Mouse (Mus musculus) mouse trophoblast stem cell (cell line): ENCODE measurements around the gene Rpl36a-ps1.
"Not testable (repeated sequence)": the region's sequence is repeated elsewhere in the genome, so short reads cannot be mapped to it uniquely, and the experiment has no call there.

Experiments
- in situ Hi-C, 2 experiments: fragments of 300-500 bp; cut with MseI, MboI; formaldehyde crosslinking; loops; 2 replicates in 1 of 2; 3 replicates in 1 of 2; pipeline ENCODE4 v1.15.1; 2025

Gene Rpl36a-ps1

DNA sequence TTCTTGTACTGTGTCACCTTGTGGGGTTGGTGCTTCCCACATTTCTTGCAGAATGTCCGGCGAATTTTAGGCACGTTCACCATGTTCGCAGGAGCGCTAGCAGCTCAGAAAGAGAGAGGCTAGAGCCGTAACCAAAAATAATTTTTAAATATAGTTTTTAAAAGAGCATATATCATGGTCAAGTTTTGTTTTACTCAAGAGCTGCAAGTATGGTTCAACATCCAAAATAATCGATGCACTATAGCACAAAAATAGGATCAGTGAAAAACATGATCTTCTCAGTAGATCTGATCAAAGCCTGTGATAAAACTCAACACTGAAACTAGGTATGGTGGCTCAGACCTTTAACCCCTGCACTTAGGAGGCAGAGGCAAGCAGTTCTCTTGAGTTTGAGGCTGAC is at the start of gene Rpl36a-ps1:
Gene Rpl36a-ps1 (minus strand): TSS at position 101 of the 400 bp plus-strand sequence.
- in situ Hi-C loops = no loop called here

DNA sequence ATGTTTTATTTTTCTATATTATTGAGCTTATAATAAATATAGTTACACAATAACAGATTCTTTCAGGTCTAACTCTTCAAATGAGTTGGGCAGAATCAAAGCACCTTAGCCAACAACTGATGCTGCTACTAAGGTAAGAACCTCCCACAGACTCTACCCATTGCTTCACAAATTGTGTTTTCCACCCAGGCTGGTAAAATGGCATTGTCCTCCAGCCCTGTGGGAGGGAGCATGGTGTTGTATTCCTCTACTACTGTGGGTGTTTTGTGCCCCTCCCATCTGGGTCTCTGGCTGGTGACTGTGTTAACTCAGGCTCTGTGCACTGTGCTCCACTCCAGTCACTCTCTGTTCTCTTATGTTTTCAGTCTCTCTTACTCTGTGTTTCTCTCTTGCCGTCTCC is 49.4 kb upstream of the Rpl36a-ps1 start:
- in situ Hi-C loops = no loop called here

DNA sequence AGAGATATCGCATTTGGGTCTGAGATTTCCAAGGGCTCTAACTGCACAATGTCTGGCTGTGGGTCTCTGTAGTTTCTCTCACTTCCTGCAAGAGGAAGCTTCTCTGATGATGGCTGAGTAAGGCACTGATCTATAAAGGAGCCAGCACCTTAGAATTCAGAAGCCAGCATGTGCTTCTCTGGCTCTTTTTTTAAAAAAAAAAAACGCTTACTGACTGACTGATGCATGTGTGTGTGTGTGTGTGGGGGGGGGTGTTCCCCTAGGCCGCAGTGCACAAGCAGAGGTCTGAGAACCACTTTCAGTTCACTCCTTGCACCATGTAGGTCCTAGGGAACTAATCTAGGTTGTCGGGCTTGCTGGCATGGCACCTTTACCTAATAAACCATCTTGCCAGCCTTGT is 47.3 kb upstream of the Rpl36a-ps1 start:
- in situ Hi-C loops = no loop called here

DNA sequence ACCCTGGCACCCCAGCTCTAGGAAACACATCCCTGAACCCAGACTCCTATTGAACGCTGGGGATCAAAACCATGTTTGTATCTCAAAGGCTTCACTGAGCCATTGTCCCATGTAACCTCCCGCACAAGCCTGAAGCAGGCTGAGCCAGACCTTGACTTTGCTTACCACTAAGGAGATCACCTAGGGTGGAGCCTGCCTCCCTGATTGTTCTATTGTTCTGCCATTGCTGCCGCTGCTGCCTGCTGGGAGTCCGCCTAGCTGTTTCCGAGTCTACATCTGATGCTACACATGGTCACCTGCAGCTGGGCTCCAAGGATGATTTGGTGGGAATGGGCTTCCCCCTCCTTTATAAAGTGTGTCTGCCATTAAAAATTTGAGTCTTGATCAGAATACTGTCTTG is 45.2 kb upstream of the Rpl36a-ps1 start:
- in situ Hi-C loops = not testable (repeated sequence)

DNA sequence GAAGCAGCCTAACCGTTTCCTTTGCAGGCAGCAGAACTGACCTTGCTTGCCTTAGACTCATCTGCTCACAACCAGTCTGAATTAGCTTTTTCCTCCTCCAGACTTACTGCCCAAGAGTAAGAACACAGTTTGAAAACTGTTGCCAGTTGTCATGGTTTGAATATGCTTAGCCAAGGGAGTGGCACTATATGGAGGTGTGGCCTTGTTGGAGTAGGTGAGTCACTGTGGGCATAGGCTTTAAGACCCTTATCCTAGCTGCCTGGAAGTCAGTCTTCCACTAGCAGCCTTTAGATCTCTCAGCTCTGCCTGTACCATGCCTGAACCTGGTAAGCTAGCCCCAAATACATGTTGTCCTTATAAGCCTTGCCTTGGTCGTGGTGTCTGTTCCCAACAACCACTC is 43.6 kb upstream of the Rpl36a-ps1 start:
- in situ Hi-C loops = no loop called here

DNA sequence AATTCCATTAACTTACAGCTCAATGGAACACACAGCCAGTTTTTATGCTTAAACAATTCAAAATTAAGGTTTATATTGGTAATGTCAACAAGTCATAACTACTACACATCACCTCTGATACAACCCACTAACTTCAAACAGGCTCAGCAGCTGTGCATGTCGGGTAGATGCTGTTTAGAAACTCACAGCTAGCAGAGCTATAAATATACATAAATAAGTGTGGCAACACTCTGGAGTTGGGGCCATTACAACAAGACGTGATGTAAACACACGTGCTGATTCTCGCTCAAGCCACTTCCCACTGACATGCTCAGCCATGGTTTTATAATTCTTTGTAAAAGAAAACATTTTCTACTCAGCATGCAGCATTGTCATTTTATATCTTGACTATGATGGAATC is 41.9 kb upstream of the Rpl36a-ps1 start:
- in situ Hi-C loops = no loop called here

DNA sequence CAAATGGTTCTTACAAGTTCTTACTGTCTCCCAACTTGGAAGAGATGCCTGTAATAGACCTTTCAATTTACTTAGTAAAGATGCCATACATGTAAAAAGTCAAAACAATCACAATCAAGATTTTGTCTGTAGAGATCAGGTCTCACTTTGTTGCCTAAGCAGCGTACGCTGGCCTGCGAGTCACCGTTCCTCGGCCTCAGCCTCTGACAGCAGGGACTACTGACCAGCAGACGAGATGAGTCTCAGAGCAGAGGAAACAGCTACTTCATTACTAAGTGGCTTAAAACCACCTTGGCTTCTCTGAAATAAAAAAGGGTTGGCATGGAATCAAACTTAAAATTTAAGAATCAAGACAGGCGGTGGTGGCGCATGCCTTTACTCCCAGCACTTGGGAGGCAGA is 40.7 kb upstream of the Rpl36a-ps1 start:
- in situ Hi-C loops = not testable (repeated sequence)

DNA sequence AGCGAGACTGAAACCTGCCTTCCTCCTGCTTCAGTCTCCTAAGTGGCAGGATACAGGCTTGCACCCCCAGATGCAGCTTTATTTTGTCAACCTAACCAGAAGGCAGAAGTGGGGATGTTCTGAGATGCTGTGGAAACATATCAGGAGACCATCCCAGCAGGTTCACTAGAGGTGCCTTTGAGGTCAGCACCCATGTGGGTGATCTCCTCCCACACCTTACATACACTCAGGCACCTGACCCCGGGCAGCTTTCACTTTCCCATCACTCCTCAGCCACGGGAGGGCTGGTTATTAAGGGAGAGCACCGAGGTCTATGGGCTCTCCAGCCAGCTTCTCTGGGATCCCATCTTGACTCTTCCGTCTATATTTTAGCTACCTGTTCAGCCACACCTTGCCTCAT is 38.5 kb upstream of the Rpl36a-ps1 start:
- in situ Hi-C loops = no loop called here

DNA sequence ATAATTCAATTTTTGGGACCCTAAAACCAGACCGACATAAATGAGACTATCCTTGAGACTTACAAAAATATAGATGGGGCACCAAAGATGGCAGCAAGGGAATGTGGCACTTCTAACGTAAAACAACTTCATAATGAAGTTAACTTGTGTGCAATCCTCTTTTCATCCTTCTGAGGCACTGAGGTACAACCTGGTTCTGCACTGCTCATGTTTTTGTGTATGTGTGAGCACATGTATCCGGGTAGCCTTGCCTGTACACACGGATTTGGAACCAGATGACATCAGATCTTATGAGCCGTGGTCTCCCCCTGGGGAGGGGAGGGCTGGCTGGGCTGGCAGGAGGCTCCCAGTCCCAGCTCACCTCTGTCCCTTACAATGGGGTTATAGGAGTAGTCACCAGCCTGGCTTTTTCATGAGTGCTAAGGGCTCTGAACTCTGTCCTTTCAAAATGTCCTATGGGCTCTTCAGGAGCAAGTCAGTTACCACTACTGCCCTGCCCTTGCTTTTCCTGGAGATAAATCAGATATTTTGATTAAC is 37.3 kb upstream of the Rpl36a-ps1 start:
- in situ Hi-C loops = no loop called here

DNA sequence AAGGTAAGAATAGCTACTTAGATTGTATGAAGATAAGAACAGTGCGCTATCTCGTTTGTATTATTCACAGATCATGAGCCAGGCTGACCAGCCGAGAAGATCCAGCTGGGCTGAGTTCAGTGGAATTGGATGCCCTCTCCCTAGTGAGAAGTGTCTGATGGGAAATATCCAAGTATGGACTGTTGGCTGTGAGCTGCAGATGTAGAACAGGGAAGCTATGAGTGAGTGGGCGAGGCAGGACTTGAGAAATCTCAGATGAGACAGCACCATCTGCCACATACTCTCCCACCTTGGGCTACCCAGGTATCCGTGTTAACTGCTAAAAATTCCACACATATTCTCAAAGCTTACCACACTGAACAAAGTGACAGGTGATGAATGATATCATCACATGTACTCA is 35.9 kb upstream of the Rpl36a-ps1 start:
- in situ Hi-C loops = no loop called here

DNA sequence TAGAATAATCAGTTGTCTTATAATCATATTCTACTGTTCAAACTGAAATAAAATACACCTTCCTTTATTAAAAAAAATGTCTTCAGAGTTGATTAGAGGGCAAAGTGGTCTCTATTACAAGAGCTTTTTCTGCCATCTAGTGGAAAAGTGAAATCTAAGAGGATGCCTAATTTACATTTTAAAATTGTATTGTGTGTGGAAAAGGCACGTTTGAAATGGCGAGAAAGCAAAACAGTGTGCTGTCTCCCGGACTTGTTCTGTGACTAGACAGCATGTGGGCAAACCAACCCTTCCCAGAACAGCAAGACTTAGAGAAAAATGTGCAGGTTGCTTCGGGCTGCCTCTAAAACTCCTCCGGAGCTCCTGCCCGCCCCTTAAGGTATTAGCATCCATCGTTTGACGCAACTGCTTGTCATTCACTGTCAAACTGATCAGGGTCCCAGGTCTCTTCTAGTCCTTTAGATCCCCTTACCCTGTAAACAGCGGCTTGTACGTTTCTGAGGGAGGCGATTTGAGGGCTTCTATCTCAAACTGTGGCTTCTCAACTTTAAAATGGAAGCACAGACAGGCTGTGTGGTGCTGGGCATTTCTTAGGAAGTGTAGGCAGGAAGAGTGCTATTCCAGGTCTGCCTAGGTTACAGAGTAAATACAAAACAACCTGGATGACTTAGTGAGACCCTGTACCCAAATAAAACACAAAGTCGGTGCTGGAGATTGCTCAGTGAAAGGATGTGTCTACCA is 28.4 kb upstream of the Rpl36a-ps1 start:
- in situ Hi-C loops = no loop called here

DNA sequence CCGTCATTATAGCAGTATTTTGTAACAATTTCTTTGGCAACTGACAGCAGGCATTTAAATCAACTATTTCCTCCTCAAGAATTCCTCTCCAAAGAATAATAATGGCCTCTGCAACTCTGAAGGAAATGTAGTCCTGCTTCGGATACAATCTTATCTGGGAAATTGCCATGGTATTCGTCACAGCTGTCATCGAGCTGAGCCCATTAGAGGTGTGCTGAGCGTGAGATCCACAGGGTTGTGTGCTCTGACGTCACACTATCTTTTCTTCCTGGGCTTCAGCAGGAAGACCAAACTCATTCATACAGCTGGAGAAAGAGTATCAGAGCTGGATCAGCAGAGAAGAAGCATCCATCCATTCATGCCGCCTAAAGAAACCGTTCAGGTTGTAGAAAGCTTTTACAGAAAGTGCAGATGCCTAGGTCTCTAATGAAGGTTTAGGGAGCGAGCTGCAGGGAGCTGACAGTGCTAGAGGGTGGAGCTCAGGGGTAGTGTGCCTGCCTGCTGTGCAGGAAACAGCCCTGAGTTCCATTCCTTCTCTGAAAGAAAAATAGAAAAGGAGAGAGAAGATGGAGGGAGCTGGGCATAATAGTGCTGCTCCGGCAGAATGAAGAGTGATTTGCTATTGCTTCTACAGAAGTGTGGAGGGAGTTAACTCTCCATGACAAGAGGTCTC is 25.2 kb upstream of the Rpl36a-ps1 start:
- in situ Hi-C loops = no loop called here

DNA sequence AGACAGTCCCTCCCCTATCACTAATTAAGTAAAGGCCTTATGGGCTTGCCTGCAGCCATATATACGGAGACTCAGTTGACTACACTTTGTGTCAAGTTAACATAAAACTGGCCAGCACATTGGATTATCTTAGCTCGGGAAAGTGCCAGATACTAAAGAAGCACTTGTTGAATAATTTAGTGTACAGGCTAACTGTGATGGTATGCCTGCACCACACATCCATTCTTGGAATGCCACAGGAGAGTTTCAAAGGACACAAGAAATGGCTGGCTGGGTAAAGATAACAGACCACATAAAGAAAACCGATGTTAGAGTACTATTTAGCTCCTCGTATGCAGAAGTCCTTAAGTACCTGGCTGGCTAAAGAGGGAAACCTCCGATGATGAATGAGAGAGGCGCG is 24.6 kb upstream of the Rpl36a-ps1 start:
- in situ Hi-C loops = no loop called here

DNA sequence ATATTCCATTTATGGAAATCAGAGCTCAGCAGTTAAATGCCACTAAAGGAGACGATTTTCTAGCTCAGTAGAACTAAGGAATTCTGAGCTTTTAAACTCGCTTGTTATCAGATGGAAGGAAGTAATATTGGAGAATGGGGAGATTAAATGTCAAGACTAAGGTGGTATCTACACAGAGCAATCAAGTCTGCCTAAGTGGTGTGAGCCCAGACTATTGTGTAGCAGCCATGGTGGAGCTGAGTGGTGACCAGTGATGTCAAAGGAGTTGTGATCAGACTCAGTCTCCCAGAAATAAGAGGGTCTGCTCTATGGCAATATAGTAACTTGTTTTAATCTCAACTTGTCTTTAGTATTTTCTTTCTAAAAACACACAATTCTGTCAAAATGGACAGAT is 16.8 kb upstream of the Rpl36a-ps1 start:
- in situ Hi-C loops = no loop called here

DNA sequence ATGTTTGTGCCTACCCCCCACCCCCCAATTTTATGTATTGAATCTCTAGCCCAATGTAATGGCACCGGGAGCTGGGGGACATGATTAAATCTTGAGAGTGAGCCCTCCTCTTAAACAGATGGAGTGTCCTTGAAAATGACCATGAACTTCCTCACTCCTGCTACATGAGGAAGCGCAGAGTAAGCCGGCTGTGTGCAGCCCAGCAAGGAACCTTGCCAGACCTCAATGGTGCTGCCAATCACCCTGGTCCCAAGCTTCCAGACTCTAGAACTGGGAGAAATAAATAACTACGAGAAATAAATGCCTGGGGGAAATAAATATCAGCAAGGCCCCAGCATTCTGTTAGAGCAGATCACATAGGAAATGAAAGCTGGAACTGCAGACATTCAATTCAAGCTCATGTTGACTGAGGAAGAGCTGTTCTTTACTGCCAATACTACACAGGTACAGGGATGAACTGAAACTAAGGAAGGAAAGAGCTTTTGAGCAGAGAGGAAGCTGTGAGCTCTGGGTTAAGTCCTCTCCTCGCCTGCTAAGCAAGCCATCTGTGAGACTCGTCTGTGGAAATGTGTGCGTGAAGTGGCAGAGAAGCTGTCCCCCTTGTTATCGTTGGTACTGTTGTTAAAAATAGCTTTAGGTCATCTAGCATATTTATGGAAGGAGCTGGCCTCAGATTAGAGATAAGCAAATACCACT is 16.3 kb upstream of the Rpl36a-ps1 start:
- in situ Hi-C loops = no loop called here

DNA sequence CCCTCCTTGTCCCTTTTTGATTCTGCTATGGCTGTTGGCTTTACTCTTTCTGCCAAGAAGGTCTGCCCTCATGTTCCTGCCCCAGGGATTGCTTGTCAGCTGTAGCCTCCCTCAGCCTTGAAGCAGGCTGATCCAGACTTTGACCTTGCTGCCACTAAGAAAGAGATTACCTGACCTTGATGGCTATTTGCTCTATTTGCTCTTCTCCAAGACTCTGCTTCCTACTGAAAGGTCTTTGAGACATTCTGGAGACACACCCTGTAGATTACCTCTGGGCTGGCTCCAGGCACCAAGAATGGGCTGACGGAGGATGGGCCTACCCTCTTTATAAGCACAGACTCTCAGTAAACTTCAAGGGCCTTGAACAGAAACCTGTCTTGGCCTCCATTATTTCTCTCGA is 1.6 kb downstream of the Rpl36a-ps1 start:
- in situ Hi-C loops = no loop called here

DNA sequence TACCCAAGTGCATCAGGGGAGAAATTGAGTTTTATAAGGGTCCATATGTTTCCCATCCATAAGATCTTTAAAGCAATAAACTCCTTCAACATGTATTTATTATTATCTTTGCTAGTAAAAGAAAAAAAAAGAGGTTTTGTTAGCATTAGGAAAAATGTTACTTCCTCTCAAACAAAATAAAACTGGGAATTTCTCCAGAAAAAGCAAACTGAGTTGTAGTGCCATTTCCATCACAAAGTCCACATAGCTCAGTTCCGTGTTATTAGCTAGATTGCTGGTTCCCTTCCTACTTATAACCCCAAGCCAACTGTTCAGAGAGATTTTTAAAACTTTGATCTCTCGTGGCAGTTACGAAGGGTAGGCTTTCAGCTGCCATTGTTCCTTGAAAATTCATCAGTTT is 3.5 kb downstream of the Rpl36a-ps1 start:
- in situ Hi-C loops = no loop called here

DNA sequence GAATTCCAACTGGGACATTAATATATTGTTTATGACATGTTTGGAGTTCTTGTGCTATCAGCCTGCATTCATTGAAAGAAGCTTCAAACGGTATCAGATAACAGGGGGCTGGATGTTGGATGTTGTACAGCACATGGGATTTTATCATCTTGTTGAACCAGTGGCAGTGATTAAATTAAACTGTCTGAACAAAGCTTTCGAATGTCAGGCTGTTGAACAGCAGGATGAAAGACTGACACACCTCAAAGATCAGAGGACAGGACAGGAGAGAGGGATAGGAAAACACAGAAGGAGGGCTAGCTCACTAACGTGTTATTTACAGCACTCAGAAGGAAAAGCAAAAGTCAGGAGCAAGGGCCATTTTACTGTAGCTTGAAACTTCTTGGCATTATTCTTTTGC is 4.3 kb downstream of the Rpl36a-ps1 start:
- in situ Hi-C loops = no loop called here

DNA sequence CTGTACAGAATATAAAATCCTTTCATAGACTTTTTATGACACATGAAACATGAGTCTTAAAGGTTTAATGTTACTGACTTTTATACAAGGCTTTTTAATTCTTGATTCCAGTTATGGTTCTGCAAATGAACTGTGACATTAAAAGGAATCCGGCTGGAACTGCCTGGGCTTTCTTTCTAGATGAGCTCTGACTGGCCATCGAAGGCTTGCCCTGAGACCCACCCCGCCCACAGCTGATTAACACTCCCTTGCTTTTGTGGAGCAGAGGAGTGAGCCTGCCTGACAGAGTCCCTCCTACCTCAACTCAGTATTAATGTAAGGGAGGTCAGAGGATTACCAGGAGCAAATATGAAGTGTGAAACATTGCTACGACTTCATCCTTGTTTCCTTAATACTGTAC is 22.2 kb downstream of the Rpl36a-ps1 start:
- in situ Hi-C loops = no loop called here

DNA sequence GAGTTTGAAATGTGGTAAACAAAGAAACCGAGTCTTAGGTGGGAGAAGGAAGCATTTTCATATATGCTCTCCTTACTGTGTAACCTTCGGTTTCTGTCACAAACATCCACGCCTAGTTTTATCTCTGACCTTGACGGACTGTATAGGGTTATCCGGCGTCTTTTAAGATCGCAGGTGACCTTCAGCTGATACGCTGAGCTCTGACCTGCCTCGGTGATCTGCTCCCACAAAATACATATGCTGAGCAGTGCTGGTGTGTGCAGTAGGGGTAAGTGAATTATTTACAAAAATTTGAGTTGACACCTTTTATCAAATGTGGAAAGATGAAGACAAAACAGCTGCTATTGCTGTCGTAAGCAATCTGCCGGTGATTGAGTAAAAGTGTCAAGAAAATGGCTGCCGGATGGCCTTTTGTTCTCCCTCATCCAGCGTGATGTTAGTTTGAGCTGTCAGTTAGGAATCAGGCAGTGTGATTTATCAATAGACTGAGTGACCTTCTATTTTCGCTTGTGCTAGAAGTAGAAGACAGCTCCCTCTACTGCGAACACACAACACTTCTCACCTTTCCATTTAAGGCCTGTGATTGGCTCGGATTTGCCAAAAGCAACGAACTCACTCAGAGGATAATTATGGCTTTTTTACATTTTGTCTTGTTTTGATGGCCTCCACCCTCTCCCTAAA is 35.0 kb downstream of the Rpl36a-ps1 start:
- in situ Hi-C loops = no loop called here

DNA sequence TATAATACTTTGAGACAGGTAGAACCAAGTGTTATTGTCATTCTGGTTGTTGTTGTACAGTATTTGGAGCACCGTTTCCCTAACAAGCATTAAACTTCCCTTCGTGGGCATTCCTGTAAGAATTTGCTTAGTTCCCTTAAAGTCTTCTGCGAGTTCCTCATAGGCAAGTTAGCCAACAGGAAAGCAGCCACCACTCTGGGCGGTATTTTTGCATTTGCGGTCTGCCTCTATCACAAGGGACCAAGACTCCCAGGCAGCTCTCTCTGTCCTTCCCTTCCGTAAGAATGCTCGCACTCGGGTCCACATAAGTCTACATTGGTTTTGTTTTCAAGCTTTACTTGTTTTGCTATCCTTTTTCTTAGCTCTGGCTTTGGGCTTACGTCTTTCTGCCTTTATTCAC is 37.3 kb downstream of the Rpl36a-ps1 start:
- in situ Hi-C loops = no loop called here

DNA sequence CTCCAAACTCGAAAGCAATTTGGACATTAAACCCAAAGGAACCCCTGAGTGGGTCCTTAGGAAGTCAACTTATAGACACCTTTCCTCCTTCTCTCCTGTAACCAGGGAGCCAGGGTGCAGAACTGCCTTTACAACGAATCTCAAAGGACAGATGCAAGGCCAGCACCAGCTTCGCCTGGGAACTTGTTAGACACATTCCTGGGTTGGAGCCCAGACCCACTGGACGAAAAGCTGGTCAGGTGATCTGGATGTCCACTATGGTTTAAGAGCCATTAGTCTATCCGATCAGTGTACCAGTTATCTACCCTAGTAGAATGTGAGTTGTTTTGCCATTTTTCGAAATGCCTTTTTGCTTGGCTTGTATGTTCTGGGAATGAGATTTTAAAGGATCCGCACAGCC is 41.7 kb downstream of the Rpl36a-ps1 start:
- in situ Hi-C loops = no loop called here
